Mouse (Mus musculus): ENCODE data around the gene Anapc15. TPM values are rescaled to one million over a fixed set of nuclear protein-coding genes. Genes with fewer than 3 reads are reported as not detected.
"Not testable (repeated sequence)": the region's sequence is repeated elsewhere in the genome, so short reads cannot be mapped to it uniquely, and the experiment has no call there.

Gene Anapc15
- total and polyA plus RNA-seq, 3 experiments, result 20.5 to 128 (median 63.3) TPM

GRCm38 (mm10) chr7:101908367-101908766, 44.9 kb downstream of the Anapc15 start:
- ATAC-seq (ENCODE audit: extremely low read depth, insufficient number of reproducible peaks, low FRiP score, poor library complexity, severe bottlenecking) (no peak), DNase-seq (ENCODE audit: low spot score) (no peak)
- Histone ChIP-seq H3K36me3 (replicated peaks) (peaks cover 68% of the 10 kb centered on the region), H3K4me3 (ENCODE audit: low read depth, low read length) (peak overlapping the region; percentile 50; the same call in 1 of the 2 replicates), H3K4me1 (ENCODE audit: insufficient read depth, low read depth, low read length) (peaks cover 48% of the 10 kb centered on the region), H3K27me3 (ENCODE audit: insufficient read depth, low read length) (no peaks in the 10 kb centered on the region), H3K9me3 (replicated peaks) (no peaks in the 10 kb centered on the region)
- no peak for TF ChIP-seq POLR2AphosphoS5 (IDR thresholded peaks at IDR 0.05; ENCODE audit: insufficient replicate concordance, low read depth, low read length)
- no peak for TF ChIP-seq GATA2 (IDR thresholded peaks at IDR 0.05; ENCODE audit: borderline replicate concordance, low read depth, low read length)
- no peak for TF ChIP-seq TAL1 (conservative IDR thresholded peaks at IDR 0.05; ENCODE audit: low read depth, low read length)
- no peak for TF ChIP-seq GATA1 (IDR thresholded peaks at IDR 0.05; ENCODE audit: borderline replicate concordance, low read length)
- TF ChIP-seq CTCF (IDR thresholded peaks at IDR 0.05; ENCODE audit: low read depth, low read length), result no peak

- no peak for ATAC-seq (ENCODE audit: extremely low read depth, insufficient number of reproducible peaks, low FRiP score, poor library complexity, severe bottlenecking)
- TF ChIP-seq POLR2AphosphoS5 (IDR thresholded peaks at IDR 0.05; ENCODE audit: insufficient replicate concordance, low read depth, low read length), result no peak
Measured at GRCm38 (mm10) chr7:101910138-101910537, 46.6 kb downstream of the Anapc15 start.

GRCm38 (mm10) chr7:101911982-101912381, 48.5 kb downstream of the Anapc15 start:
- DNase-seq (ENCODE audit: low spot score) (no peak), ATAC-seq (ENCODE audit: extremely low read depth, insufficient number of reproducible peaks, low FRiP score, poor library complexity, severe bottlenecking) (no peak)
- no peak for TF ChIP-seq GATA1 (IDR thresholded peaks at IDR 0.05; ENCODE audit: borderline replicate concordance, low read length)
- no peak for TF ChIP-seq POLR2AphosphoS5 (IDR thresholded peaks at IDR 0.05; ENCODE audit: insufficient replicate concordance, low read depth, low read length)
- TF ChIP-seq GATA2 (IDR thresholded peaks at IDR 0.05; ENCODE audit: borderline replicate concordance, low read depth, low read length), result no peak
- TF ChIP-seq TAL1 (conservative IDR thresholded peaks at IDR 0.05; ENCODE audit: low read depth, low read length), result no peak
- no peak for TF ChIP-seq CTCF (IDR thresholded peaks at IDR 0.05; ENCODE audit: low read depth, low read length)
- H3K27me3 ChIP-seq (ENCODE audit: insufficient read depth, low read length), result no peaks in the 10 kb centered on the region
- peaks cover 89% of the 10 kb centered on the region for H3K36me3 ChIP-seq (replicated peaks)
- H3K9me3 ChIP-seq (replicated peaks), result no peaks in the 10 kb centered on the region
- H3K4me1 ChIP-seq (ENCODE audit: insufficient read depth, low read depth, low read length), result peaks cover 31% of the 10 kb centered on the region
- H3K4me3 ChIP-seq (ENCODE audit: low read depth, low read length), result no peak overlapping the region

More at GRCm38 (mm10) chr7:101910138-101910537, 46.6 kb downstream of the Anapc15 start:
- Histone ChIP-seq H3K36me3 (replicated peaks) (peaks cover 79% of the 10 kb centered on the region), H3K9me3 (replicated peaks) (no peaks in the 10 kb centered on the region), H3K4me3 (ENCODE audit: low read depth, low read length) (no peak overlapping the region), H3K4me1 (ENCODE audit: insufficient read depth, low read depth, low read length) (peaks cover 43% of the 10 kb centered on the region), H3K27me3 (ENCODE audit: insufficient read depth, low read length) (no peaks in the 10 kb centered on the region)
- DNase-seq (ENCODE audit: low spot score), result no peak

GRCm38 (mm10) chr7:101918071-101918470, 54.6 kb downstream of the Anapc15 start:
- Histone ChIP-seq H3K4me1 (ENCODE audit: insufficient read depth, low read depth, low read length) (no peaks in the 10 kb centered on the region), H3K9me3 (replicated peaks) (no peaks in the 10 kb centered on the region), H3K36me3 (replicated peaks) (peaks cover 41% of the 10 kb centered on the region), H3K4me3 (ENCODE audit: low read depth, low read length) (no peak overlapping the region), H3K27me3 (ENCODE audit: insufficient read depth, low read length) (no peaks in the 10 kb centered on the region)
- TF ChIP-seq TAL1 (conservative IDR thresholded peaks at IDR 0.05; ENCODE audit: low read depth, low read length) (no peak), GATA1 (IDR thresholded peaks at IDR 0.05; ENCODE audit: borderline replicate concordance, low read length) (no peak), CTCF (IDR thresholded peaks at IDR 0.05; ENCODE audit: low read depth, low read length) (peak; percentile 52)
- DNase-seq (ENCODE audit: low spot score), result peak; percentile 42
- ATAC-seq (ENCODE audit: extremely low read depth, insufficient number of reproducible peaks, low FRiP score, poor library complexity, severe bottlenecking), result no peak; the same call in 1 of the 2 replicates

GRCm38 (mm10) chr7:101925892-101926291, 62.4 kb downstream of the Anapc15 start:
- H3K9me3 ChIP-seq (replicated peaks); H3K4me1 ChIP-seq (ENCODE audit: insufficient read depth, low read depth, low read length); H3K4me3 ChIP-seq (ENCODE audit: low read depth, low read length); H3K27me3 ChIP-seq (ENCODE audit: insufficient read depth, low read length); ATAC-seq (ENCODE audit: extremely low read depth, insufficient number of reproducible peaks, low FRiP score, poor library complexity, severe bottlenecking); DNase-seq (ENCODE audit: low spot score): not testable (repeated sequence)
- H3K36me3 ChIP-seq (replicated peaks), result peaks cover 16% of the 10 kb centered on the region

- no peak overlapping the region for H3K4me3 ChIP-seq (ENCODE audit: low read depth, low read length)
- no peak for DNase-seq (ENCODE audit: low spot score)
- no peaks in the 10 kb centered on the region for H3K27me3 ChIP-seq (ENCODE audit: insufficient read depth, low read length)
- H3K36me3 ChIP-seq (replicated peaks), result peaks cover 22% of the 10 kb centered on the region
- TF ChIP-seq GATA1 (IDR thresholded peaks at IDR 0.05; ENCODE audit: borderline replicate concordance, low read length) (no peak), TAL1 (conservative IDR thresholded peaks at IDR 0.05; ENCODE audit: low read depth, low read length) (no peak)
- no peaks in the 10 kb centered on the region for H3K9me3 ChIP-seq (replicated peaks)
- H3K4me1 ChIP-seq (ENCODE audit: insufficient read depth, low read depth, low read length), result peaks cover 7% of the 10 kb centered on the region
- ATAC-seq (ENCODE audit: extremely low read depth, insufficient number of reproducible peaks, low FRiP score, poor library complexity, severe bottlenecking), result no peak
Measured at GRCm38 (mm10) chr7:101928093-101928492, 64.6 kb downstream of the Anapc15 start.

- H3K4me1 ChIP-seq (ENCODE audit: insufficient read depth, low read depth, low read length), result peaks cover 21% of the 10 kb centered on the region
- ATAC-seq (ENCODE audit: extremely low read depth, insufficient number of reproducible peaks, low FRiP score, poor library complexity, severe bottlenecking), result no peak
- H3K27me3 ChIP-seq (ENCODE audit: insufficient read depth, low read length), result no peaks in the 10 kb centered on the region
- no peak for DNase-seq (ENCODE audit: low spot score)
- no peaks in the 10 kb centered on the region for H3K9me3 ChIP-seq (replicated peaks)
- H3K4me3 ChIP-seq (ENCODE audit: low read depth, low read length), result no peak overlapping the region; the same call in 1 of the 2 replicates
- peaks cover 36% of the 10 kb centered on the region for H3K36me3 ChIP-seq (replicated peaks)
- no peak for TF ChIP-seq POLR2AphosphoS5 (IDR thresholded peaks at IDR 0.05; ENCODE audit: insufficient replicate concordance, low read depth, low read length)
- TF ChIP-seq GATA2 (IDR thresholded peaks at IDR 0.05; ENCODE audit: borderline replicate concordance, low read depth, low read length), result no peak
- no peak for TF ChIP-seq CTCF (IDR thresholded peaks at IDR 0.05; ENCODE audit: low read depth, low read length)
- no peak for TF ChIP-seq GATA1 (IDR thresholded peaks at IDR 0.05; ENCODE audit: borderline replicate concordance, low read length)
- TF ChIP-seq TAL1 (conservative IDR thresholded peaks at IDR 0.05; ENCODE audit: low read depth, low read length), result no peak
Measured at GRCm38 (mm10) chr7:101932551-101932950, 69.0 kb downstream of the Anapc15 start.

Data from G1E (cell line).